Mouse (Mus musculus): ENCODE results near the gene Mrfap1.

GRCm38 (mm10) chr5:36766958-36767703, 29.4 kb downstream of the Mrfap1 start:
- TF ChIP-seq POLR2A (IDR thresholded peaks at IDR 0.05; ENCODE audit: control insufficient read depth, extremely low read depth, insufficient read depth, low read length, poor library complexity) (no peak), CTCF (IDR thresholded peaks at IDR 0.05; ENCODE audit: borderline replicate concordance, control insufficient read depth, extremely low read depth, insufficient read depth, low read length, poor library complexity) (no peak)

Measured in thymus, adult 2 months (tissue).